Mouse (Mus musculus) stomach, postnatal 0 days (tissue): ENCODE measurements around the gene Pakap. TPM values are rescaled to one million over a fixed set of nuclear protein-coding genes. Genes with fewer than 3 reads are reported as not detected.
A peak's percentile ranks its signal among the peaks of the same experiment; 100 is the strongest.

Experiments used
- ATAC-seq: fragments of 200-750 bp; cut with Nextera tagmentation; 2 replicates; pipeline ENCODE4 v1.8.0; 2017; ENCODE audit not compliant: low FRiP score, low TSS enrichment
- DNase-seq: peaks from one replicate; pipeline ENCODE4 v3.0.0-alpha.2; 2016; ENCODE audit warnings: low spot score
- H3K27ac ChIP-seq: fragments of 300-500 bp; sonication (generic); replicated peaks from 2 replicates; pipeline ENCODE4 v1.5.1; 2014; ENCODE audit warnings: mild to moderate bottlenecking, control low read depth
- H3K27me3 ChIP-seq: fragments of 300-500 bp; sonication (generic); 2 replicates; pipeline ENCODE4 v1.6.1; 2014; ENCODE audit warnings: low read length; ENCODE audit not compliant: control insufficient read depth, insufficient read depth
- H3K36me3 ChIP-seq: fragments of 300-500 bp; sonication (generic); 2 replicates; pipeline ENCODE4 v1.6.1; 2014; ENCODE audit warnings: low read length, mixed read lengths; ENCODE audit not compliant: control insufficient read depth, insufficient read depth
- H3K4me1 ChIP-seq: fragments of 300-500 bp; sonication (generic); replicated peaks from 2 replicates; pipeline ENCODE4 v1.6.1; 2014; ENCODE audit warnings: antibody characterized with exemption; ENCODE audit not compliant: control insufficient read depth, insufficient read depth
- H3K4me2 ChIP-seq: fragments of 300-500 bp; sonication (generic); replicated peaks from 2 replicates; pipeline ENCODE4 v1.6.1; 2014; ENCODE audit warnings: low read depth, mild to moderate bottlenecking, control low read depth, moderate library complexity
- H3K4me3 ChIP-seq: fragments of 300-500 bp; sonication (generic); 2 replicates; pipeline ENCODE4 v1.5.1; 2014; ENCODE audit warnings: low read depth, low read length, control low read depth
- H3K9ac ChIP-seq: fragments of 300-500 bp; sonication (generic); 2 replicates; pipeline ENCODE4 v1.6.1; 2014; ENCODE audit warnings: mild to moderate bottlenecking, low read length, control low read depth, mixed read lengths
- H3K9me3 ChIP-seq: fragments of 300-500 bp; sonication (generic); 2 replicates; pipeline ENCODE4 v1.6.1; 2016; ENCODE audit warnings: low read length; ENCODE audit not compliant: control insufficient read depth
- CTCF ChIP-seq: IDR thresholded peaks from 2 replicates; pipeline ENCODE4 v1.5.1; 2016; ENCODE audit warnings: antibody characterized with exemption, low read depth, mild to moderate bottlenecking, moderate library complexity
- EP300 ChIP-seq: optimal IDR thresholded peaks from 2 replicates; pipeline ENCODE3; 2016; ENCODE audit warnings: antibody characterized with exemption
- WGBS: fragments of 180-500 bp; shearing (Covaris S2); extraction: QIAGEN DNeasy Blood & Tissue Kit; methylation state at CpG from one replicate; pipeline ENCODE4 v1.1.7; 2014; 5-methylcytosine and 5-hydroxymethylcytosine counted together
- polyA plus RNA-seq: library from polyadenylated mRNA; unstranded; fragments of >200 nt; fragmentation: Nextera tagmentation; extraction: Ambion mirVana; gene quantifications from 2 replicates; pipeline ENCODE4 v1.2.1, GENCODE M21; 2015

The Pakap gene
- polyA plus RNA-seq, 1 experiment from 2014 or later, result 12.2 TPM

GRCm38 (mm10) chr4:57793989-57794388, 226.0 kb downstream of the Pakap start:
- H3K4me1 ChIP-seq, result peaks cover 2% of the 10 kb centered on the region; the same call in 1 of the 2 replicates
- 47% methylated on average over 8 of the region's 8 CpGs for WGBS
- no peaks in the 10 kb centered on the region for H3K27me3 ChIP-seq
- no peaks in the 10 kb centered on the region for H3K36me3 ChIP-seq
- H3K9me3 ChIP-seq, result no peaks in the 10 kb centered on the region
- no peak overlapping the region for H3K9ac ChIP-seq
- ATAC-seq, result no peak
- TF ChIP-seq CTCF (no peak), EP300 (no peak)
- no peak for DNase-seq
- no peak overlapping the region for H3K4me2 ChIP-seq
- H3K27ac ChIP-seq, result 0 out of 2 replicates have a peak overlapping the region, but pooled peaks have one; percentile 8
- no peak overlapping the region for H3K4me3 ChIP-seq

GRCm38 (mm10) chr4:57794547-57794946, 226.6 kb downstream of the Pakap start:
- Histone ChIP-seq H3K9ac (no peak overlapping the region), H3K4me3 (no peak overlapping the region), H3K27me3 (no peaks in the 10 kb centered on the region), H3K36me3 (no peaks in the 10 kb centered on the region), H3K4me2 (no peak overlapping the region), H3K9me3 (no peaks in the 10 kb centered on the region), H3K4me1 (peaks cover 2% of the 10 kb centered on the region; the same call in 1 of the 2 replicates), H3K27ac (no peak overlapping the region)
- DNase-seq (no peak), ATAC-seq (no peak)
- 12% methylated on average over 3 of the region's 3 CpGs for WGBS
- TF ChIP-seq CTCF, result no peak
- no peak for TF ChIP-seq EP300

- Histone ChIP-seq H3K27me3 (no peaks in the 10 kb centered on the region), H3K9me3 (no peaks in the 10 kb centered on the region), H3K4me3 (no peak overlapping the region), H3K27ac (no peak overlapping the region), H3K4me1 (peaks cover 2% of the 10 kb centered on the region; the same call in 1 of the 2 replicates), H3K36me3 (no peaks in the 10 kb centered on the region), H3K9ac (no peak overlapping the region), H3K4me2 (no peak overlapping the region)
- no peak for ATAC-seq
- WGBS, result 53% methylated on average over 9 of the region's 9 CpGs
- no peak for DNase-seq
- TF ChIP-seq CTCF (no peak), EP300 (no peak)
These were observed 229.7 kb downstream of the Pakap start for GRCm38 (mm10) chr4:57797548-57798285.

GRCm38 (mm10) chr4:57798286-57799018, 230.5 kb downstream of the Pakap start:
- H3K4me3 ChIP-seq, result no peak overlapping the region
- TF ChIP-seq CTCF, result no peak
- no peak for TF ChIP-seq EP300
- 29% methylated on average over 10 of the region's 10 CpGs for WGBS
- H3K27ac ChIP-seq, result peak overlapping the region; percentile 67
- ATAC-seq, result peak; percentile 96
- no peak overlapping the region for H3K9ac ChIP-seq
- H3K9me3 ChIP-seq, result no peaks in the 10 kb centered on the region
- H3K36me3 ChIP-seq, result no peaks in the 10 kb centered on the region
- H3K4me2 ChIP-seq, result no peak overlapping the region
- DNase-seq, result peak; percentile 76
- H3K4me1 ChIP-seq, result 0 out of 2 replicates have a peak, but pooled peaks cover 2% of the 10 kb centered on the region
- H3K27me3 ChIP-seq, result no peaks in the 10 kb centered on the region

GRCm38 (mm10) chr4:57799297-57799696, 231.3 kb downstream of the Pakap start:
- ATAC-seq (no peak), DNase-seq (no peak)
- Histone ChIP-seq H3K27ac (no peak overlapping the region), H3K9me3 (no peaks in the 10 kb centered on the region), H3K36me3 (no peaks in the 10 kb centered on the region), H3K4me3 (no peak overlapping the region), H3K4me2 (no peak overlapping the region), H3K4me1 (0 out of 2 replicates have a peak, but pooled peaks cover 2% of the 10 kb centered on the region), H3K27me3 (no peaks in the 10 kb centered on the region), H3K9ac (no peak overlapping the region)
- WGBS, result 50% methylated on average over 1 of the region's 1 CpGs
- TF ChIP-seq EP300 (no peak), CTCF (no peak)

- WGBS, result 37% methylated on average over 7 of the region's 7 CpGs
- no peak overlapping the region for H3K4me3 ChIP-seq
- H3K27ac ChIP-seq, result no peak overlapping the region; the same call in 1 of the 2 replicates
- no peak for ATAC-seq
- no peak overlapping the region for H3K4me2 ChIP-seq
- H3K27me3 ChIP-seq, result no peaks in the 10 kb centered on the region
- H3K4me1 ChIP-seq, result 0 out of 2 replicates have a peak, but pooled peaks cover 2% of the 10 kb centered on the region
- DNase-seq, result no peak
- no peaks in the 10 kb centered on the region for H3K36me3 ChIP-seq
- H3K9me3 ChIP-seq, result no peaks in the 10 kb centered on the region
- TF ChIP-seq CTCF, result no peak
- TF ChIP-seq EP300, result no peak
- no peak overlapping the region for H3K9ac ChIP-seq
These were observed 233.3 kb downstream of the Pakap start for GRCm38 (mm10) chr4:57801239-57801638.
